Mouse (Mus musculus): ENCODE results near the gene Ammecr1.

DNA sequence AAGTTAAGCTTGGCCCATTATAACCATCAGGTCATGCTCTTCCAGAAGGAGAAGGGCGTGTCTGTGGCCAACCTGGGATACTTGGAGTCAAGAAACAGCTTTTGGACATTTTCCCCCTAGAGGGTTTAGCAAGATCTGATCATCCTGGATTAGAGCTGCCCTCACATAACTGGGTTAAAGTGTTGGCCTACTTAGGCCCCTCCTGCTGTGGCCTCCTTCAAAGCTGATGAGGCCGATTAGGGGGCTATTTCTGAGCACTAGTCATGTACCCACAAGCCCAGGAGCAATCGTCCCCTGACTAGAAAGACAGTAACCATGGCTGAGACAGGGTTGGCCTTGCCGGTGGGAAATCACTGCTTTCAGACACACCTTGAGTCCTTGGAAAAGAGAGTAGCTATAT is 124.6 kb downstream of the Ammecr1 start:
- TF ChIP-seq CTCF (conservative IDR thresholded peaks at IDR 0.05 in 1 of 2, IDR thresholded peaks at IDR 0.05 in 1 of 2; ENCODE audit: low read depth in 2 of 2, low read length in 2 of 2), result no peak
- TF ChIP-seq EP300 (IDR thresholded peaks at IDR 0.05; ENCODE audit: low read length), result no peak
- TF ChIP-seq CHD1 (IDR thresholded peaks at IDR 0.05; ENCODE audit: low read depth, low read length), result no peak
- no peak for TF ChIP-seq SIN3A (IDR thresholded peaks at IDR 0.05; ENCODE audit: low read length)
- no peak for TF ChIP-seq MEF2A (IDR thresholded peaks at IDR 0.05; ENCODE audit: borderline replicate concordance, low read depth, low read length)
- TF ChIP-seq E2F4 (IDR thresholded peaks at IDR 0.05; ENCODE audit: insufficient replicate concordance, low read depth, low read length), result no peak
- TF ChIP-seq UBTF (IDR thresholded peaks at IDR 0.05; ENCODE audit: low read depth, low read length), result no peak
- TF ChIP-seq RAD21 (IDR thresholded peaks at IDR 0.05; ENCODE audit: low read depth, low read length), result no peak

Measured in CH12.LX (cell line).